Mouse (Mus musculus) embryonic fibroblast, embryonic 13.5 days (primary cell): ENCODE results near the gene Ebf1. TPM values are rescaled to one million over a fixed set of nuclear protein-coding genes. Genes with fewer than 3 reads are reported as not detected.

Source experiments
- H3K27ac ChIP-seq: 2 replicates; pipeline ENCODE4 v1.5.1; 2012; ENCODE audit warnings: low read length, control low read depth, inconsistent platforms; ENCODE audit not compliant: insufficient read depth
- H3K4me1 ChIP-seq: 2 replicates; pipeline ENCODE4 v1.6.1; 2011; ENCODE audit warnings: low read length; ENCODE audit not compliant: control insufficient read depth, insufficient read depth
- H3K4me3 ChIP-seq: 2 replicates; pipeline ENCODE4 v1.5.1; 2011; ENCODE audit warnings: mild to moderate bottlenecking, control low read depth, low read length; ENCODE audit not compliant: insufficient read depth
- CTCF ChIP-seq: IDR thresholded peaks from 2 replicates; pipeline ENCODE4 v1.5.1; 2011; ENCODE audit warnings: mild to moderate bottlenecking, control low read depth, low read length, moderate library complexity, borderline replicate concordance; ENCODE audit not compliant: insufficient read depth
- POLR2A ChIP-seq: IDR thresholded peaks from 2 replicates; pipeline ENCODE4 v1.6.1; 2011; ENCODE audit warnings: low read depth, mild to moderate bottlenecking, control low read depth, low read length, moderate library complexity
- polyA plus RNA-seq: library from polyadenylated mRNA; stranded (reverse); fragments of >200 nt; gene quantifications from 2 replicates; pipeline ENCODE4 v1.2.4, GENCODE M21; 2011; ENCODE audit warnings: low read depth; ENCODE audit not compliant: missing spikeins, insufficient read length

Ebf1 gene
- polyA plus RNA-seq, 1 experiment = 55.9 TPM

- H3K4me3 ChIP-seq = no peak overlapping the region
- H3K4me1 ChIP-seq = 0 out of 2 replicates have a peak, but pooled peaks cover 4% of the 10 kb centered on the region
- no peak overlapping the region for H3K27ac ChIP-seq
- TF ChIP-seq POLR2A (no peak), CTCF (no peak)
These were observed 280.1 kb downstream of the Ebf1 start for GRCm38 (mm10) chr11:44897140-44897665.

GRCm38 (mm10) chr11:44899554-44899953 is 282.4 kb downstream of the Ebf1 start:
- no peak overlapping the region for H3K4me3 ChIP-seq
- H3K4me1 ChIP-seq = 0 out of 2 replicates have a peak, but pooled peaks cover 4% of the 10 kb centered on the region
- no peak overlapping the region for H3K27ac ChIP-seq
- TF ChIP-seq POLR2A (no peak), CTCF (no peak)

DNA sequence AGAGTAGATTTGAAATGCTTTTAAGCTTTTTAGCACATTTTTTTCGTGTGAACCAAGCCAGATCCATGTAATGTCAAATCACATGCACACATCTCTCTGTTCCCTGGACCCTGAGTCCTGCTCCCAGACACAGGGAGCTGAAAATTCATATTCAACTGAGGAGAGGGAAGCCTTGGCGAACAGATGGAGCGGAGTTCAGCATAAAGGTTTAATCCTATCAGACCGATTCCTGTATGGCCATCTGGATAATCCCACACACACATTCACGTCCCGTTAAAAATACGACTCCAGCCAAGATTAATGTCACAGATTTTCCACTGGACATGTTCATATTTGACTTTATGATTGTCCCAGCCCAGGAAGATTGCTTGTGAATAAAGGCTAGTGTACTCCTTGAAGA is 282.8 kb downstream of the Ebf1 start:
- TF ChIP-seq POLR2A = no peak
- no peak for TF ChIP-seq CTCF

GRCm38 (mm10) chr11:44900496-44900895 is 283.4 kb downstream of the Ebf1 start:
- 0 out of 2 replicates have a peak, but pooled peaks cover 4% of the 10 kb centered on the region for H3K4me1 ChIP-seq
- TF ChIP-seq CTCF (no peak), POLR2A (no peak)
- H3K27ac ChIP-seq = no peak overlapping the region
- no peak overlapping the region for H3K4me3 ChIP-seq

More for the DNA sequence above, 282.8 kb downstream of the Ebf1 start:
- no peak overlapping the region for H3K4me3 ChIP-seq
- H3K4me1 ChIP-seq = 0 out of 2 replicates have a peak, but pooled peaks cover 4% of the 10 kb centered on the region
- H3K27ac ChIP-seq = no peak overlapping the region

DNA sequence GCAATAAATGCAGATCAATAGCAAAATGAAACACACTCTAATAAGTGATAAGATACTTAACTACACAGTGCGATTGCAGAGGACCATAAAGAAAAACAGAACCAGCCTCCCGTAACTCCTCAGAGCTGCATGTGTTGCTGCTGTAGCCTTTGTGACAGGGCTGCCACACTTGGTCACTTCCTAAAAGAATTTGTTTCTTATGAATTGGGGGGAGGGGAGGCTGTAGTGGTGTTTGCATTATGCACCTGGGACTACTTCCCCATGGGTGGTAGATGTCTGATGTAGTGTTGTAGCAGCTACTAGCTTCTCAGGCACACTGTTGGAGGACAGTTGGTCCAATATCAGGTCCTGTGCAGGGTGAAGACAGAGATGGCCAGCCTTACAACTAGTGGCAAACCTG is 284.6 kb downstream of the Ebf1 start:
- Histone ChIP-seq H3K4me1 (0 out of 2 replicates have a peak, but pooled peaks cover 4% of the 10 kb centered on the region), H3K27ac (no peak overlapping the region), H3K4me3 (no peak overlapping the region)
- no peak for TF ChIP-seq POLR2A
- TF ChIP-seq CTCF = no peak

GRCm38 (mm10) chr11:44902165-44902564 is 285.0 kb downstream of the Ebf1 start:
- no peak for TF ChIP-seq CTCF
- no peak for TF ChIP-seq POLR2A
- H3K4me1 ChIP-seq = 0 out of 2 replicates have a peak, but pooled peaks cover 4% of the 10 kb centered on the region
- H3K4me3 ChIP-seq = no peak overlapping the region
- no peak overlapping the region for H3K27ac ChIP-seq

DNA sequence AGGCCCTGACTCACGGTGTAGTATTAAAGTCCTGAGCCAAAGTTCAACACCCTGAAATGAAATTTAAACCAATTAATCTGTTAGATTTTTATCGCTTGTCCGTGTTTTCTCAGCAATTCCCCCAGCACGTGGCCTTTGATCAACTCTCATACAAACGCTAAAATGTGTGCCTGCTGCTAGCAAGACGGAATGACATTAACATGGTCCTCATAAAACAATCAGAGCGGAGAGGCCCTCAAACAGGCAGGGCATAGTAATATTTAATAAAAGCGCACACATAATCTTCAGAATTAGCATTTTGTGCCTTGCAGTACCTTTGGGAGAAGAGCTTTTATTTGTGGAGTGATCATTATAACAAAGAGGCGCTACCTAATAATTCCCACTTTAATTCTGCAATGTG is 287.0 kb downstream of the Ebf1 start:
- Histone ChIP-seq H3K27ac (no peak overlapping the region), H3K4me1 (0 out of 2 replicates have a peak, but pooled peaks cover 4% of the 10 kb centered on the region), H3K4me3 (no peak overlapping the region)
- TF ChIP-seq CTCF (no peak), POLR2A (no peak)

GRCm38 (mm10) chr11:44906456-44906855 is 289.3 kb downstream of the Ebf1 start:
- Histone ChIP-seq H3K4me1 (0 out of 2 replicates have a peak, but pooled peaks cover 4% of the 10 kb centered on the region), H3K4me3 (no peak overlapping the region), H3K27ac (no peak overlapping the region)
- no peak for TF ChIP-seq POLR2A
- TF ChIP-seq CTCF = no peak

GRCm38 (mm10) chr11:44911765-44912164 is 294.6 kb downstream of the Ebf1 start:
- TF ChIP-seq POLR2A (no peak), CTCF (no peak)
- Histone ChIP-seq H3K27ac (no peak overlapping the region), H3K4me3 (no peak overlapping the region), H3K4me1 (peaks cover 5% of the 10 kb centered on the region)

- no peak for TF ChIP-seq POLR2A
- no peak for TF ChIP-seq CTCF
- Histone ChIP-seq H3K27ac (peak overlapping the region; percentile 36; the same call in 1 of the 2 replicates), H3K4me3 (no peak overlapping the region), H3K4me1 (peaks cover 5% of the 10 kb centered on the region)
These were observed 296.7 kb downstream of the Ebf1 start for GRCm38 (mm10) chr11:44913806-44914205.

DNA sequence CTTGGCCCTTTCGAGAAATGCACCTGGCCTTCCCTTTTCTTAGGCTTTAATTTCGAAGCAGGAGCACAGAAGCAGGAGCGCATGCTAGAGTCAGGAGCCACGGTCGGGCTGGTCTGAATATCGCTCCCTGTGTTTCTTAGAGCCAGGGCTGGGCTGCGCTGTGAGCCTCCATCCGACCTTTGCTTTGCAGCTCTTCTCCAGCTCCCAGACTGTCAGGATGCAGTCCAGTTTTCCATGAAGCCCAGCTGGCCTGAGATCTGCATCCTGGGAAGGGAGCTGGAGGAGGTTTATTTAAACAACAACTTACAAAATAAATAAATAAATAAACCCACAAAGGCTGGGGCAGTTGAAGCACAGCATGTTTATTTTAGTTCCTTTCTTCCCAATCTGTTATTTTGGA is 299.9 kb downstream of the Ebf1 start:
- Histone ChIP-seq H3K4me3 (no peak overlapping the region), H3K4me1 (peaks cover 5% of the 10 kb centered on the region), H3K27ac (no peak overlapping the region)
- TF ChIP-seq CTCF (no peak), POLR2A (no peak)
